Mouse (Mus musculus): ENCODE measurements around the gene Gse1.

GRCm38 (mm10) chr8:120284265-120284664 is 56.0 kb downstream of the Gse1 start:
- TF ChIP-seq EP300 (IDR thresholded peaks at IDR 0.05; ENCODE audit: insufficient read depth, low read depth, low read length) = no peak
- TF ChIP-seq POLR2A (IDR thresholded peaks at IDR 0.05; ENCODE audit: insufficient read depth, low read depth, low read length) = no peak

Data from heart, adult 2 months (tissue).